Mouse (Mus musculus) right cerebral cortex, postnatal 10 days (tissue): Measurements from ENCODE around the gene Cnot9.
"Not testable (repeated sequence)": the region's sequence is repeated elsewhere in the genome, so short reads cannot be mapped to it uniquely, and the experiment has no call there.

Experiments
- DNase-seq, 2 experiments: peaks; one replicate each; pipeline ENCODE4 v3.0.0; 2021; ENCODE audit warnings: low spot score in 2 of 2

Cnot9 gene

GRCm38 (mm10) chr1:74505721-74506464 is at the start of gene Cnot9:
Cnot9 (plus strand) TSS chr1:74506058.
- DNase-seq = peak; percentile 100

DNA sequence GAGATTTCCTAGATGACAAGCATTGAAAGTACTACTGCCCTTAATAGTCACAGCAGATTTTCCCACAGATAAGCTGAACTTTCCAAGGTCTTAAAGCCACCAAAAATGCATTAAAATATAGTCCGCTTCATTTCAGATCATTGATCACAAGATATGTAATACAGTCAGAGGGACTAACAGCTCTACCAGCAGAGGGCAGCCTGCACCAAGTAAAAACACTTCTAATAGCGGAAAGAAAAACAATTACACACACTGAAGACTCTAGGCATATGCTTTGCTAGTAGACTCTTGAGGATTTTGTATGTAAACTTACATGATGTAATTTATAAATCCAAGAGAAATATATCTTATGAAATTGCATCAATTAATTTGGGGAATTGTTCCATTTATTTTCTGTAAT is 45.6 kb upstream of the Cnot9 start:
- DNase-seq = peak; percentile 44 to 64

DNA sequence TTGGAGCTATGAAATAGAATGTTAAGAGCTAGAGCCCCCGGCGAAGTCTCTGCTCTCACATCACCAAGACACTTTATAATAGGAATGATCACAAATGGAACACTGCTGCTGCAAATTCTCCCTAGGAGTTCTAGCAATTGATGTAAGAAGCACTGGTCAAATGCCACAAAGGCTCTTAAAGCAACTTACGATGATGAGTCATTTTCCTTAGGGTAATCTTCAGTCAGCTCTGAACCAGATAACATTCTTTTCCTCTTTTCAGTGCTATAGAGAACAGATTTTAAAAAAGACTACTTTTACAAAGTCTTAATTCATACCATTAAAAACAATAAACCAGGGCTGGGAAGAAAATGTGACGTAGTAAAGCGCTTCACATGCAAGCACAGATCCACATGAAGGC is 20.1 kb upstream of the Cnot9 start:
- DNase-seq = no peak

DNA sequence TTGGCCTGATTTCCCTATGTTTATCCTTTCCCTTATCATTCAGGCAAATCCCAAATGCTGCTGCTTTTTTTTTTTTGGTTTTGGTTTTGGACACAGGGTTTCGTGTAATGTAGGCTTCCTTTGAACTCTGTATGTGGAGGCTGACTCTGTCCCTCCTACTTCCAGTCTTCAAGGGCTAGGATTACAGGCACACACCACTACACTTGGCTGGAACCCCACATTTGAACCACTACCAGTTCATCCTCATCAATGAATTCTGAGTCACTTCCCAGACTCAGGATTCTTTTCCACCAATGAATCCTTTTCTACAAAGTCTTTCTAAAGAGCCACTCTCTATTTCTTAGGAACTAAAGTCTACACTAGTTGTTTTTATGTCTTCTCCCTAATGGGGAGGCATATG is 4.8 kb upstream of the Cnot9 start:
- DNase-seq = no peak

- DNase-seq = no peak
Measured at GRCm38 (mm10) chr1:74505393-74505720, 501 bp upstream of the Cnot9 start.

DNA sequence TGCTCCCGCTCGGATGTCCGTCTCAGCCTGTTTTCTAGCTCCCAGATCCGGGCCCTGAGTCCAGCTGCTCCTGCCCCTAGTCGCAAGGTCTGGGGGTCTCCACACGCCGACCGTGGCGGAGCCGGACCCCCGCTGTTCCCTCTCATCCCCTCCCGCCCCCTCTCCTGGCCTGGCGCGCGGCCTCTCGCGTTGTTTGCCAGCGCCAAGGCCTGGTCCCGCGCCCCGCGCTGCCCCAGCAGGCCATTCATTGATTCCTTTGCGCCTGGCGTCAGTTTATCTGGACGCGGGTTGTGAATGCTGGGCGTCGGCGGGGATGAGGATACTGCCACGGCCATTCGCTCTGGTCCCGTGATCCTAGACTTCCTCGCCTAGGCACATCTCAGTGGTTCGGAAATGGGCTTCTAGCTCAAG is 618 bp downstream of the Cnot9 start:
- peak; percentile 50 to 66 for DNase-seq

DNA sequence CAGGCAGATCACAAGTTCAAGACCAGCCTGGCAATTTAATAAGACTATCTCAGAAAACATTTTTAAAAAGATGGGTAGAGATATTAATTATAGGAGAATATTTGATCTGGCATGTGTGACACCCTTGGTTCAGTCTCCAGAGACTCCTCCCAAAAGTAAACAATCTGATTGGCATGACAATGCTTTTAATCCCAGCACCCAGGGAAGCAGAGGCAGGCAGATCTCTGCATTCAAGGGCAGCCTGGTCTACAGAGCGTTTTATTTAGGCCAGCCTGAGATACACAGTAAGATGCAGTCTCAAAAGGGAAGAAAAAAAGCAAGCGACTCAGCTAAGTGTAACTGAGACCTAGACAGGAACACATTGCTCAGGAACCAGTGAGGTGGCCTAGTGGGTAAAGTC is 1.9 kb downstream of the Cnot9 start:
- no peak for DNase-seq

DNA sequence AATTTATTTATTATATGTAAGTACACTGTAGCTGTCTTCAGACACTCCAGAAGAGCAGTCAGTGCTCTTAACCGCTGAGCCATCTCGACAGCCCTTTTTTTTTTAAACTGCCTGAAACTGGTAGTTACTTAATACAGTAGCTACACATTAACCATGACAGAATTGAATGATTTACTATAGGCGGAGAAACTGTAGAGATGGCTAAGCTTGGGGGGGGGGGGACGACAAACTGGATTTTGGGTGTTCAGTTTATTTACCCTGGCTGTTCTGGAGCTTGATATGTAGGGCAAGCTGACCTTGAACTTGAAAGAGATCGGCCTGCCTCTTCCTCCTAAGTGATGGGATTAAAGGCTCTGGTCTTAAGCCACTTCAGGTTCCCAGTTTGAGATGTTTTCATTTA is 5.4 kb downstream of the Cnot9 start:
- no peak for DNase-seq

GRCm38 (mm10) chr1:74512999-74513398 is 7.1 kb downstream of the Cnot9 start:
- DNase-seq = not testable (repeated sequence)

- no peak for DNase-seq
Measured at GRCm38 (mm10) chr1:74519875-74520274, 14.0 kb downstream of the Cnot9 start.

DNA sequence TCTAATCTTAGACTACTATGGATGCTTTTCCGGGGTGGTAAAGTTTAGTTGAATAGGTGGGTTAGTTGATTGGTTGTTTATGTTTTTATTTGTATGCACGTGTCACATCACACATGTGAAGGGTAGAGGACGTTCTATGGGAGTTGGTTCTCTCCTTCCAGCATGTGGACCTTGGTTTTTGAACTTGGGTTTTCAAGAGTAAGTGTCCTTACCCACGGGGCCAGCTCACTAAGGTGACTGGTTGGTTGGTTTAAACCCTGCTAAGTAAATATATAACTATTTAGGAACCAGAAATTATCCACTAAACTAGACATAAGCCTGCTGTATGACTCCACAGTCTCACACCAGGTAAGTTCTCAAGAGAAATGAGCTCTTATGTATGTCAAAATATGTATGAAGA is 18.9 kb downstream of the Cnot9 start:
- no peak for DNase-seq

- no peak for DNase-seq
Measured at GRCm38 (mm10) chr1:74528589-74528988, 22.7 kb downstream of the Cnot9 start.

- DNase-seq = peak; percentile 38 to 48
Measured at GRCm38 (mm10) chr1:74538650-74539049, 32.8 kb downstream of the Cnot9 start.

DNA sequence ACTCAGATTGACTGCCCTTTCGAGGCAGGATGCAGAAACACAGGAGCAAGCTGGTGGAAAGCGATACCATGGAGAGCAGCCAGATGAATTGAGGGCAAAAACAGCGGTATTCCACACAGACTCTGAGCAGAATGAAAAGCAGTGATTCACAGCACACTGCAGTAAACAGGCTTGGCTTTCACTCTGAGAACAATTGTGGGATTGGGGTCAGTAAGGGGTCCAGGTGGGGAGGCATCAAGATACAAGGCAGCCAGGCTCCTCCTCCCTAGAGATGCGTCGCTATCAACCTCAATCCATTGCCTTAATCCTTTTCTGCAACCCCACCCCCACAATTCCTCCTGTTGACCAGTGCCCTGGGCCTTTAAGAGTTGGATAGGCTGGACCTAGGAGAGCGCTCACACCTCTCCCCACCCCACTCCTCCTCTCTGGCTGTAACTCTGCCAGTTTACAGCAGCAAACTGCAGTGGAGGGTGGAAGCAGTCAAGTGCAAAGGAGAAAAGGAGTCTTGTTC is 36.6 kb downstream of the Cnot9 start, which contains the start of gene Plcd4:
Plcd4 (plus strand) TSS at position 438 of the 511 bp plus-strand sequence.
- DNase-seq = peak; percentile 54 to 63

DNA sequence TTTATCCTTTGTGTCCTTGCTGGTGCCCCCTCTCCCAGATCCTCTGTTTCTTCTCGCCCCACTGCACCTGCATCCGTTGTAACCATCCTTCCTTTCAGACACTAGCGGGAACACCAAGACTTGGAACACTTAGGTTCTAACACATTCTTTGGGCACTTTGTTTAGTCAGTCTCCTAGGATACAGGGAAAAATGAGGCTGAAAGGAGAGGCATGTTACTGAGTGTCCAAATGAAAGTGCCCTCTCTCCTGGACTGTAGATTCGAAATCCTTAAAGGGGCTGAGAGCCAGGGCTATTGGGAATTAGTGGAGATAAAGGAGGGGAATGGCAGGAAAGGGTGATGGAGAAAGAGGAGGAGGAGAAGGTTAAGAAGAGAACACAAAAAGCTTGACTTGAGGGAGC is 38.3 kb downstream of the Cnot9 start, which contains the start of gene Usp37:
Usp37 (minus strand) TSS at position 101 of the 400 bp plus-strand sequence.
- no peak for DNase-seq

GRCm38 (mm10) chr1:74559061-74559460 is 53.2 kb downstream of the Cnot9 start:
- DNase-seq = no peak

DNA sequence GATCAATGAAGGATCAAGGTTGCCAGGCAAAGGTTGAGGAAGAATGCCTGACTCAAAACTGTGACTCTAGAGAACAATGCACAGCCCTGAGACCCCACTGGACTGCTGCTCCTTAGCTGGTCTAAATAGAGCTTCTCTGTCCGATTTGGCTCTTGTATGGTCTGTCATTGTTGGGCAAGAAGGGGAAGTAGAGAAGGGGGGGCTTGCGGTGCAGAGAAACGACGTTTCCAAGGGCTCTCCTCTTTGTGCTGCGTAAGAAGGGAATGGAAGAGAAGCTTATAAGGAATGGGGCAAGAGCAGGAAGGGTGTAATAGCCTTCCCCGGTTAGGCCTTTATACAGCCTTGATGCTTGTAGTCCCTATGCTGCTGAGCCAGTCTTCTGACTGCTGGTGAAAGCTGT is 60.0 kb downstream of the Cnot9 start:
- DNase-seq = no peak

GRCm38 (mm10) chr1:74569739-74570719 is 64.2 kb downstream of the Cnot9 start:
- DNase-seq = no peak
